Mouse (Mus musculus) kidney, adult 11 months (tissue): Measurements from ENCODE around the gene Parvb.

Experiments used
- DNase-seq: peaks from one replicate; pipeline ENCODE4 v3.0.0; 2022

The Parvb gene

GRCm38 (mm10) chr15:84217969-84218782, 13.7 kb upstream of the Parvb start:
- no peak for DNase-seq

- DNase-seq: no peak
These were observed 13.0 kb upstream of the Parvb start for GRCm38 (mm10) chr15:84218783-84219271.

- DNase-seq: no peak
These were observed 10.3 kb upstream of the Parvb start for GRCm38 (mm10) chr15:84221539-84221938.

GRCm38 (mm10) chr15:84223423-84223822, 8.4 kb upstream of the Parvb start:
- DNase-seq: no peak

- DNase-seq: no peak
These were observed 7.1 kb upstream of the Parvb start for GRCm38 (mm10) chr15:84224779-84225178.

- no peak for DNase-seq
These were observed 4.9 kb upstream of the Parvb start for GRCm38 (mm10) chr15:84226918-84227317.

- DNase-seq: no peak
These were observed 1.2 kb upstream of the Parvb start for GRCm38 (mm10) chr15:84230661-84231060.

- DNase-seq: no peak
These were observed 630 bp upstream of the Parvb start for GRCm38 (mm10) chr15:84231113-84231712.

- no peak for DNase-seq
These were observed 766 bp downstream of the Parvb start for GRCm38 (mm10) chr15:84232609-84233008.

- no peak for DNase-seq
These were observed 3.1 kb downstream of the Parvb start for GRCm38 (mm10) chr15:84234794-84235581.

GRCm38 (mm10) chr15:84235646-84236045, 3.8 kb downstream of the Parvb start:
- DNase-seq: peak; percentile 77

GRCm38 (mm10) chr15:84238552-84238951, 6.7 kb downstream of the Parvb start:
- no peak for DNase-seq

- no peak for DNase-seq
These were observed 7.2 kb downstream of the Parvb start for GRCm38 (mm10) chr15:84238991-84239401.

GRCm38 (mm10) chr15:84241520-84241919, 9.7 kb downstream of the Parvb start:
- DNase-seq: no peak

GRCm38 (mm10) chr15:84245104-84245503, 13.3 kb downstream of the Parvb start:
- DNase-seq: no peak

GRCm38 (mm10) chr15:84246195-84246594, 14.4 kb downstream of the Parvb start:
- DNase-seq: no peak

- no peak for DNase-seq
These were observed 15.5 kb downstream of the Parvb start for GRCm38 (mm10) chr15:84247309-84247708.

- no peak for DNase-seq
These were observed 19.4 kb downstream of the Parvb start for GRCm38 (mm10) chr15:84251227-84251626.

GRCm38 (mm10) chr15:84252645-84253044, 20.8 kb downstream of the Parvb start:
- no peak for DNase-seq

GRCm38 (mm10) chr15:84253757-84254156, 21.9 kb downstream of the Parvb start:
- DNase-seq: no peak

GRCm38 (mm10) chr15:84254387-84254786, 22.5 kb downstream of the Parvb start:
- DNase-seq: no peak

- DNase-seq: no peak
These were observed 24.5 kb downstream of the Parvb start for GRCm38 (mm10) chr15:84256254-84256850.

- DNase-seq: no peak
These were observed 25.0 kb downstream of the Parvb start for GRCm38 (mm10) chr15:84256864-84257263.
